Mouse (Mus musculus) stomach, embryonic 15.5 days (tissue): ENCODE measurements at regions not wholly inside any gene's neighbourhood (a gene's known extent, or its start where the extent isn't known, plus 50 kb on each side); places are given as distances from the start of the nearest gene placed in this dataset.

Experiments used
- ATAC-seq: fragments of 200-750 bp; cut with Nextera tagmentation; 2 replicates; pipeline ENCODE4 v1.8.0; 2017; ENCODE audit warnings: low read depth, moderate number of reproducible peaks, moderate TSS enrichment; ENCODE audit not compliant: insufficient read depth, low FRiP score
- H3K27ac ChIP-seq: fragments of 300-500 bp; sonication (generic); 2 replicates; pipeline ENCODE4 v1.5.1; 2015; ENCODE audit warnings: mild to moderate bottlenecking, inconsistent platforms
- H3K27me3 ChIP-seq: fragments of 300-500 bp; sonication (generic); replicated peaks from 2 replicates; pipeline ENCODE4 v1.6.1; 2015; ENCODE audit warnings: inconsistent platforms
- H3K36me3 ChIP-seq: fragments of 300-500 bp; sonication (generic); 2 replicates; pipeline ENCODE4 v1.6.1; 2015; ENCODE audit warnings: inconsistent platforms
- H3K4me1 ChIP-seq: fragments of 300-500 bp; sonication (generic); 2 replicates; pipeline ENCODE4 v1.6.1; 2015; ENCODE audit warnings: inconsistent platforms
- H3K4me2 ChIP-seq: fragments of 300-500 bp; sonication (generic); 2 replicates; pipeline ENCODE4 v1.6.1; 2015; ENCODE audit warnings: mild to moderate bottlenecking, inconsistent platforms
- H3K4me3 ChIP-seq: fragments of 300-500 bp; sonication (generic); replicated peaks from 2 replicates; pipeline ENCODE4 v1.5.1; 2015; ENCODE audit warnings: inconsistent platforms
- H3K9ac ChIP-seq: fragments of 300-500 bp; sonication (generic); 2 replicates; pipeline ENCODE4 v1.6.1; 2015; ENCODE audit warnings: inconsistent platforms
- H3K9me3 ChIP-seq: fragments of 300-500 bp; sonication (generic); 2 replicates; pipeline ENCODE4 v1.6.1; 2016; ENCODE audit warnings: inconsistent platforms
- WGBS: fragments of 180-500 bp; shearing (Covaris S2); methylation state at CpG from one replicate; pipeline ENCODE4 v1.1.7; 2015; 5-methylcytosine and 5-hydroxymethylcytosine counted together

DNA sequence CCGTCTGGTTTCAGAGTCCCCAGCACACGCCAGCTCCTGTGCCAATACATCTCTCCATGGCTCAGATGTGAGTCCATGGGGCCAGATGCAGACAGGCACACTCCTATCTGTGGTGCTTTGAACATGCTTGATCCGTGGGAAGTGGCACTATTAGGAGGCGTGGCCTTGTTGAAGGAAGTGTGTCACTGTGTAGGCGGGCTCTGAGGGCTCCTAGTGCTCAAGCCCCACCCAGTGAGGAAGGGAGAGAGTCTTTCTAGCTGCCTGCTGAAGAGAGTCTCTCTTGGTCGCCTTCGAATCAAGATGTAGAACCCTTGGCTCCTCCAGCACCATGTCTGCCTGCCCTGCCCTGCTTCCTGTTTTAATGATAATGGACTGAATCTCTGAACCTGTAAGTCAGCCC is 194.7 kb upstream of the Mvb12b start:
- no peak overlapping the region for H3K27ac ChIP-seq
- H3K4me3 ChIP-seq, result no peak overlapping the region
- ATAC-seq, result no peak
- no peaks in the 10 kb centered on the region for H3K9me3 ChIP-seq
- H3K4me2 ChIP-seq, result no peak overlapping the region
- 71% methylated on average over 7 of the region's 7 CpGs for WGBS
- H3K36me3 ChIP-seq, result no peaks in the 10 kb centered on the region
- H3K4me1 ChIP-seq, result no peaks in the 10 kb centered on the region
- H3K9ac ChIP-seq, result no peak overlapping the region
- no peaks in the 10 kb centered on the region for H3K27me3 ChIP-seq

GRCm38 (mm10) chr2:34080176-34080575 is 192.4 kb upstream of the Mvb12b start:
- H3K4me3 ChIP-seq, result no peak overlapping the region
- H3K27me3 ChIP-seq, result no peaks in the 10 kb centered on the region
- no peaks in the 10 kb centered on the region for H3K9me3 ChIP-seq
- no peak overlapping the region for H3K4me2 ChIP-seq
- ATAC-seq, result no peak
- no peak overlapping the region for H3K9ac ChIP-seq
- no peaks in the 10 kb centered on the region for H3K4me1 ChIP-seq
- H3K27ac ChIP-seq, result no peak overlapping the region
- no peaks in the 10 kb centered on the region for H3K36me3 ChIP-seq
- WGBS, result 40% methylated on average over 3 of the region's 3 CpGs

- ATAC-seq, result no peak
- WGBS, result 72% methylated on average over 12 of the region's 12 CpGs
- Histone ChIP-seq H3K9me3 (no peaks in the 10 kb centered on the region), H3K36me3 (no peaks in the 10 kb centered on the region), H3K4me2 (no peak overlapping the region), H3K4me1 (no peaks in the 10 kb centered on the region), H3K9ac (no peak overlapping the region), H3K27me3 (no peaks in the 10 kb centered on the region), H3K4me3 (no peak overlapping the region), H3K27ac (no peak overlapping the region)
These were observed 191.5 kb upstream of the Mvb12b start for GRCm38 (mm10) chr2:34079282-34079681.

GRCm38 (mm10) chr2:34078875-34079262 is 191.1 kb upstream of the Mvb12b start:
- no peaks in the 10 kb centered on the region for H3K9me3 ChIP-seq
- 74% methylated on average over 4 of the region's 4 CpGs for WGBS
- H3K4me1 ChIP-seq, result no peaks in the 10 kb centered on the region
- no peak overlapping the region for H3K9ac ChIP-seq
- H3K36me3 ChIP-seq, result no peaks in the 10 kb centered on the region
- H3K27me3 ChIP-seq, result no peaks in the 10 kb centered on the region
- H3K4me2 ChIP-seq, result no peak overlapping the region
- H3K27ac ChIP-seq, result no peak overlapping the region
- no peak for ATAC-seq
- no peak overlapping the region for H3K4me3 ChIP-seq

- WGBS, result 75% methylated on average over 3 of the region's 3 CpGs
- H3K4me3 ChIP-seq, result no peak overlapping the region
- no peaks in the 10 kb centered on the region for H3K9me3 ChIP-seq
- no peaks in the 10 kb centered on the region for H3K27me3 ChIP-seq
- no peak for ATAC-seq
- H3K27ac ChIP-seq, result no peak overlapping the region
- H3K36me3 ChIP-seq, result no peaks in the 10 kb centered on the region
- H3K9ac ChIP-seq, result no peak overlapping the region
- no peak overlapping the region for H3K4me2 ChIP-seq
- no peaks in the 10 kb centered on the region for H3K4me1 ChIP-seq
These were observed 190.6 kb upstream of the Mvb12b start for GRCm38 (mm10) chr2:34078248-34078874.

- no peaks in the 10 kb centered on the region for H3K9me3 ChIP-seq
- no peak overlapping the region for H3K4me2 ChIP-seq
- no peaks in the 10 kb centered on the region for H3K36me3 ChIP-seq
- no peak overlapping the region for H3K27ac ChIP-seq
- 66% methylated on average over 4 of the region's 4 CpGs for WGBS
- no peak for ATAC-seq
- no peak overlapping the region for H3K4me3 ChIP-seq
- no peaks in the 10 kb centered on the region for H3K27me3 ChIP-seq
- H3K9ac ChIP-seq, result no peak overlapping the region
- no peaks in the 10 kb centered on the region for H3K4me1 ChIP-seq
These were observed 188.6 kb upstream of the Mvb12b start for GRCm38 (mm10) chr2:34076346-34076745.

GRCm38 (mm10) chr2:34074066-34074465 is 186.3 kb upstream of the Mvb12b start:
- 63% methylated on average over 3 of the region's 3 CpGs for WGBS

GRCm38 (mm10) chr2:34065592-34065991 is 177.8 kb upstream of the Mvb12b start:
- Histone ChIP-seq H3K4me3 (no peak overlapping the region), H3K27ac (no peak overlapping the region), H3K36me3 (no peaks in the 10 kb centered on the region), H3K9me3 (no peaks in the 10 kb centered on the region), H3K4me1 (no peaks in the 10 kb centered on the region), H3K9ac (no peak overlapping the region), H3K27me3 (no peaks in the 10 kb centered on the region), H3K4me2 (no peak overlapping the region)
- ATAC-seq, result no peak
- 93% methylated on average over 13 of the region's 13 CpGs for WGBS

More at GRCm38 (mm10) chr2:34074066-34074465, 186.3 kb upstream of the Mvb12b start:
- no peaks in the 10 kb centered on the region for H3K9me3 ChIP-seq
- no peak overlapping the region for H3K27ac ChIP-seq
- H3K4me1 ChIP-seq, result no peaks in the 10 kb centered on the region
- no peak overlapping the region for H3K4me2 ChIP-seq
- H3K9ac ChIP-seq, result no peak overlapping the region
- H3K4me3 ChIP-seq, result no peak overlapping the region
- H3K27me3 ChIP-seq, result no peaks in the 10 kb centered on the region
- H3K36me3 ChIP-seq, result no peaks in the 10 kb centered on the region
- ATAC-seq, result no peak

- Histone ChIP-seq H3K4me1 (no peaks in the 10 kb centered on the region), H3K4me3 (no peak overlapping the region), H3K9me3 (no peaks in the 10 kb centered on the region), H3K9ac (no peak overlapping the region), H3K4me2 (no peak overlapping the region), H3K27ac (no peak overlapping the region), H3K27me3 (no peaks in the 10 kb centered on the region), H3K36me3 (no peaks in the 10 kb centered on the region)
- WGBS, result 42% methylated on average over 10 of the region's 10 CpGs
- no peak for ATAC-seq
These were observed 177.3 kb upstream of the Mvb12b start for GRCm38 (mm10) chr2:34065090-34065489.

DNA sequence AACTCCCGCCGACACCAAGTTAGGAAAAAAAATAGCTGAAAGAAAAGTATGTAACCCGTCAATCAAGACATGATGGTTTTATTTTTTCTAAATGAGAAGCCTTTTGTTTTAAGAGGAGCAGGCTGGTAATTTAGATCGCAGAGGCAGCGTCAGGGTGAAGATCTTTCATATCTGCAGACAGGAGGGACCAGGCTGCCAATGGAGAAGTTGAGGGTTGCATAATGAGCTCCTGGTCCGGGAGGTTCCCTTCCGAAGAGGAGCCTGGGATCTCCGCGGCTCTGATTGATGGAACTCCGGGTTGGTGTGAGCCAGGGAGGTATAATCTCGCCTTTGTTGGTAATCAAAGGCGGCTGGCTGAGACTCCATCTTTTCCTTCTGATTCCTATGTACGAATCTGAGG is 168.8 kb upstream of the Mvb12b start:
- WGBS, result 67% methylated on average over 13 of the region's 13 CpGs
- H3K4me3 ChIP-seq, result no peak overlapping the region
- H3K27ac ChIP-seq, result no peak overlapping the region
- no peaks in the 10 kb centered on the region for H3K27me3 ChIP-seq
- H3K36me3 ChIP-seq, result no peaks in the 10 kb centered on the region
- H3K4me1 ChIP-seq, result no peaks in the 10 kb centered on the region
- H3K4me2 ChIP-seq, result no peak overlapping the region
- ATAC-seq, result no peak
- no peaks in the 10 kb centered on the region for H3K9me3 ChIP-seq
- no peak overlapping the region for H3K9ac ChIP-seq

- Histone ChIP-seq H3K9me3 (no peaks in the 10 kb centered on the region), H3K27ac (no peak overlapping the region), H3K9ac (no peak overlapping the region), H3K4me2 (no peak overlapping the region), H3K4me1 (no peaks in the 10 kb centered on the region), H3K27me3 (no peaks in the 10 kb centered on the region), H3K4me3 (no peak overlapping the region), H3K36me3 (no peaks in the 10 kb centered on the region)
- 84% methylated on average over 5 of the region's 5 CpGs for WGBS
- no peak for ATAC-seq
These were observed 155.3 kb upstream of the Mvb12b start for GRCm38 (mm10) chr2:34043064-34043463.

DNA sequence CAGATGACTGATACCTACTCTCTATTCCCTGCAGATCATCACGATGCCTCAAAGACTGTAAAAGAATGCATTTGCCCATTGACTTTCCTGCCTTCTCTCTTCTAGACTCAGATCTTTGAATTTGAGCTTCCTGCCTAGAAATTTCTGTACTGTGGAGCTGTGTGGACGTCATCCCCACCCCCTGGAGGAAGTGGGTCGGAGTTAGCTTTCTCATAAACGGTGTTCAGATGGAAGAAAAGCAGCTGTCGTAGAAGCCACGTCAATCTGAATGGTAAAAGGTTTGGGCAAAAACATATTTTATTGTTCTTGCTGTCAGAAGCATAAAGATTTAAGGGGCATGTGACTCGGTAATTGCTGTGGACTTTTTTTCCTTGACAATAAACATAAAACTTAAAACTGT is 154.6 kb upstream of the Mvb12b start:
- Histone ChIP-seq H3K27ac (no peak overlapping the region), H3K36me3 (no peaks in the 10 kb centered on the region), H3K4me1 (no peaks in the 10 kb centered on the region), H3K4me2 (no peak overlapping the region), H3K4me3 (no peak overlapping the region), H3K9me3 (no peaks in the 10 kb centered on the region), H3K27me3 (no peaks in the 10 kb centered on the region), H3K9ac (no peak overlapping the region)
- no peak for ATAC-seq
- WGBS, result 34% methylated on average over 7 of the region's 7 CpGs

GRCm38 (mm10) chr2:34038982-34039381 is 151.2 kb upstream of the Mvb12b start:
- Histone ChIP-seq H3K9me3 (no peaks in the 10 kb centered on the region), H3K9ac (no peak overlapping the region), H3K36me3 (no peaks in the 10 kb centered on the region), H3K4me2 (no peak overlapping the region), H3K27ac (no peak overlapping the region), H3K4me3 (no peak overlapping the region), H3K4me1 (no peaks in the 10 kb centered on the region), H3K27me3 (no peaks in the 10 kb centered on the region)
- ATAC-seq, result no peak
- 43% methylated on average over 8 of the region's 8 CpGs for WGBS
